Mouse (Mus musculus) ovary, postnatal 36 days (tissue): Measurements from ENCODE around the gene Rab1b.
A peak's percentile ranks its signal among the peaks of the same experiment; 100 is the strongest.
"Not testable (repeated sequence)": the region's sequence is repeated elsewhere in the genome, so short reads cannot be mapped to it uniquely, and the experiment has no call there.

ENCODE experiments used
- DNase-seq: peaks from one replicate; pipeline ENCODE4 v3.0.0; 2022; ENCODE audit warnings: low spot score, mixed read lengths

Rab1b gene

DNA sequence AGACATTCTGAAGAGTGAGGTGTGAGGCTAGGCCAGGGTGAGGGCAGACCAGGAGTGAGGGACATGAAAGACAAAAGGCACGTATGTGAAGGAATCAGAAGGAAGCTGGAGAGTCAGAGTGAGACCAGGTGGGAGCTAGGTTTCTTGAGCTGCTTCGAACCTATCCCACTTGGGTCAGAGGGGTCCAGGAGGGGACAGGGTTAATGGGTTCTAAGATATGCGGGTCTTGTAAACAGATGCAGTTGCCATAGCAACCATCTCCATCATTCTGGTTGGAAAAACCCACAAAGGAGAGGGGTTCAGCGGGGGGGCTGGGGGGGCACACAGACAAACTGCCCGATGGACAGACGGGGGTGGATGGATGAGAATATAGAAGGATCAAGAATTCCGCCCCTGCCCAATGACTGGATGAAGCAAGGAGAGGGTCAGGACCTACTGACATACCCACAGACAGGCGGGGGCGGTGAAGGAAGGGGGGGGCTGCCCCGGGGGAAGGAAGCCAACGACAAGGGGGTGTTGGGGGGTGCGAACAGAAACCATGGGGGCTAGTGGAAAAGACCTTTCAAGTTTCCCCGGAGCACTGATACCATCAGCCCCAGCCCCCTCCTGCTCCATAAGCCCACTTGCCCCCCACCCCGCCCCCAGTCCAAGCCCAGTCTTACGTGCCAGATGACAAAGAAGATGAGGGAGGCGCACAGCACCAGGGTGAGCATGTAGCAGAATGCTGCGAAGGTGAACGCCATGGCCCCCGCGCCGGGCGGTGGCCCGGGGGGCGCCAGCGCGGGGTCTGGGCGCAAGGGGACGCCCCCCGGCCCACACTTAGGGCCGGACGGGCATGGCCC lies 9.1 kb downstream of the Rab1b start:
- DNase-seq, result no peak

DNA sequence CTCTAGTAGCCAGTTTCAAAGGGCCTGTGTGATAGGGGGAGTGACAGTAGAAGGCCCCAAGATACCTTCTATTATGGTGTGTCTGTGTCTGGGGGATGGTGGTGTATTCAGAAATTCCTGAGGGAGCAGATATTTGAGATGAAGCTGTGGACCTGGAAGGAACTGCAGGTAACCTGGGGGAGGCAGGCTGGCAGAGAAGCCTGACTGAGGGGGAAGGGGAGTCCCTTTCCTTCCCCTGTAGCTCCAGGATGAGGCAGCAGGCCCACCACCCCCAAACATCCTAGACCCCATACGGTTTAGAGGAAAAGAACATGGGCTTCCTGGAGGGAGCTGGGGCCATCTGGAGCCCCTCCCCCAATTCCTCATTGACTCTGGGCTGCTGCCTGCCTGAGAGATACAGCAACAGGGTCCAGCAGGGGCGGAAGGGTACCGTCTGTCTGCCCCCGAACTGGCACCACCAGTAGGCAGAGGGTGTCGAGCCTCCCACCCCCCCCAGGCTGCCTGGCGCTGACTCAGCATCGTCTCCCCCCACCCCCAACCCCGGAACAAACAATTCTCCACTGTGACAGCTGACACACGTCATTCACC lies 10.9 kb downstream of the Rab1b start:
- no peak for DNase-seq

GRCm38 (mm10) chr19:5094746-5095417 lies 12.0 kb downstream of the Rab1b start:
- no peak for DNase-seq

DNA sequence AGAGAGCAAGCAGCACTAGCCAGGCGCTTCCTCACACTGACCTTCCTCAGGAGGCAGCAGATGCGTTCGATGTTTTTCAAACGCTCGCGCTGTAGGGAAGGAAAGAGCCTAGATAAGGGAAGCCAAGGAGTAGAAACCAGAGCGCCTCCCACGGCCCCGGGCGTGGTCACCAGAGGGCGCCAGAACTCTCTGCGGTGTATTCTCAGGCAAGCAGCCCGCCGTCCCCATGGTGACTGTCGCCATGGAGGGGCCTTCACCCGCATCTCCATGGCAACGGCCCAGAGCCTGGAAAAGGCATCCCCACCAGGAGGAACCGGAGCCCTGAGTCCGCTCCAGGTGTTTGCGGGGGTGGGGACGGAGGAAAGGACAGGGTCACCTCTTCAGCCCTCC lies 12.6 kb downstream of the Rab1b start:
- peak; percentile 96 for DNase-seq

DNA sequence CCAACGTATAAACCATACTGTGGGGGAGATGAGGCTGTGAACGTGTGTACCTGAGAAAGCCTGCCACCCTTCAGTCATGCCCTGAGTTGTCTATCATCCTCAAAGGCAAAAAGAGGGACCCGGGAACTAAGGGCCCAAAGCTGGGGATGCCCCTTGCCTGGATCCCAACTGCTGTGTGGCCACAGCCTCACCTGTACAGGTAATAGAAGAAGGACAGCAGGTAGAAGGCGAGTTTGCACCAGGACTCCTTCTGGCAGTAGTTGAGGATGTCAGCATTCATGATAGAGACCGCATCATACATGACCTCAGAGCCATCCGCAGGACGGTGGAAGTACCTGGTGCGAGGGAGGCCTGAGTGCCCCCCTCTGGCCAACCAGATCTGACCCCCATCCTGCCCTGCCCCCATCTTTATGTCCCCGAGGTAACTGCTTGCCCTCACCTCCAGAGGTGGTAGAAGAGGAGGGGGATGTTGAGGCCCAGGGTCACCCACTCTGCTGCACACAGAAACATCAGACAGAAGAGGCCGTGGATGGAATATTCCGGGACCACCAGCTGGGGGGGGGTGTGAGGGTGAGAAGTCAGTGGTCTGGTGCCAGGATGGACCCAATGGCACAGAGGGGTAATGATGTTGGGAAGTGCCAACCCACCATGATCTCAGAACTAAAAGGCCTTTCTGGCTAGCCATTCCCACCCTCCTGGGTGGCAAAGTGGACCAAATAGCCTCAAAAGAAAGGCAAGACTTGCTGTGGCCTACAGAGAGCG lies 13.2 kb downstream of the Rab1b start:
- DNase-seq, result no peak

DNA sequence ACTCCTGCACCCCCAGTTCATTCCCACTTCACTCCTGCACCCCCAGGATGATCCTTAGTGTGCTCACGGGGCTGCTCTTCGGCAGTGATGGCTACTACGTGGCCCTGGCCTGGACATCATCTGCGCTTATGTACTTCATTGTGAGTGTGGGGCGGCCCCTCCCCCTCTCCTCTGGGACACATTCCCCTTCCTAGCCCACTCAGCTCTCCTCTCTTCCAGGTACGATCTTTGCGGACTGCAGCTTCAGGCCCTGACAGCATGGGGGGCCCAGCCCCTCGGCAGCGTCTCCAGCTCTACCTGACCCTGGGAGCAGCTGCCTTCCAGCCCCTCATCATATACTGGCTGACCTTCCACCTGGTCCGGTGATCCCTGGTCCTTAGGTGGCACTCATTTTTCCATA lies 14.8 kb downstream of the Rab1b start:
- DNase-seq, result no peak

DNA sequence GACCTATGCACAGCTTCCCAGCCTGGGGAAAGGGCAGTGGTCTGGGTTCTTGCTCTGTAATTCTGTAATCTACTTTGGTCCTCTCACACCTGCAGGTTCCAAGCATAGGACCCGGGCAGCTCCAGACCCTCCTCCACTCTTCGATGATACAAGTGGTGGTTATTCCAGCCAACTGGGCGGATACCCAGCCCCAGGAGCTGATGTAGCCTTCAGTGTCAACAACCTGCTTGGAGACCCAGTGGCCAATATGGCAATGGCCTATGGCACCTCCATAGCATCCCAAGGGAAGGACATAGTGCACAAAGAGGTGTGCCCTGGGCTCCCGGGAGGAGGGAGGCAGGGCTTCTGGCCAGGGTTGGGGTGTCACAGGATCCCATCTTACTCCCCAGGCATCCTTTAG lies 17.5 kb downstream of the Rab1b start:
- DNase-seq, result no peak

- peak; percentile 93 for DNase-seq
These were observed 18.8 kb downstream of the Rab1b start, which contains the start of gene Yif1a for GRCm38 (mm10) chr19:5087884-5088728. Gene Yif1a (plus strand): TSS chr19:5088538.

- not testable (repeated sequence) for DNase-seq
These were observed 20.3 kb downstream of the Rab1b start for GRCm38 (mm10) chr19:5086533-5086932.

- peak; percentile 70 for DNase-seq
These were observed 21.6 kb downstream of the Rab1b start, which contains the start of gene Tmem151a for GRCm38 (mm10) chr19:5085145-5085863. Gene Tmem151a (minus strand): TSS chr19:5085531.

- no peak for DNase-seq
These were observed 22.1 kb downstream of the Rab1b start for GRCm38 (mm10) chr19:5084834-5085144.

DNA sequence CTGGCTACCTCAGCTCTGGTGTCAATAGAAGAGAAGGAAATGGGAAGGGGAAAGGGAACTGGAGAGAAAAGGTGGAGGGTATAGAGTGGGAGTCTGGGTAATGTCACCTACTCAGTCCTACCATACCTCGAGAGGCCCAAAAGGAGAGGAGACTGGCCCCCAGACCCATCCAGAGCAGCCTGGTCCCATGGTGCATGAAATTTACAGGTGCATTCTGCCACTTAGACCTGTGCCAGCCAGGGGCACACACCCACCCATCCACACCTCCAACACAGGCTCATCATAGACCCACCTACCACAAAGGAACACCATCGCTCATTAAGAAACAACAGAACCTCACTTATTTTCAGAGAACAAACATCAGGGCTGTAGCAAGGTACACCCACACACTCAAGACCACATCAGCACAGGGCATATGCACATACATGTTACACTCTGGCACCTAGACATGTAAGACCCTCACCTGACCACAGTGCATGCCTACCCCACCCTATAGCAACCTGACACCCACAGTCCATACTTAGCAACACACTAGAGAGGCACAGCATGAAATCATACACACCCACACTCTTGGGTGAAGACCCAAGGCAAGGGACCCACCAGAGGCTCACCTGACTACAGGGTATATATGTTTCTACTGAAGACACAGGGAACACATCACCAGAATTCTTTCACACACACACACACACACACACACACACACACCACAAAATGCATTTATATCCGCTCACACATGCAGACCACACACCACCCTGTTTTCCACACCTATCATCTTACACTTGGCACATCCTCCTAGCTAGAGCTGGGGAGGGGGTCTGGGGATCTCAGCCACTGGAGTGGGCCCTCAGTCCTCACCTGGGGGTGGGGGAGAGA lies 22.7 kb downstream of the Rab1b start:
- DNase-seq, result no peak

DNA sequence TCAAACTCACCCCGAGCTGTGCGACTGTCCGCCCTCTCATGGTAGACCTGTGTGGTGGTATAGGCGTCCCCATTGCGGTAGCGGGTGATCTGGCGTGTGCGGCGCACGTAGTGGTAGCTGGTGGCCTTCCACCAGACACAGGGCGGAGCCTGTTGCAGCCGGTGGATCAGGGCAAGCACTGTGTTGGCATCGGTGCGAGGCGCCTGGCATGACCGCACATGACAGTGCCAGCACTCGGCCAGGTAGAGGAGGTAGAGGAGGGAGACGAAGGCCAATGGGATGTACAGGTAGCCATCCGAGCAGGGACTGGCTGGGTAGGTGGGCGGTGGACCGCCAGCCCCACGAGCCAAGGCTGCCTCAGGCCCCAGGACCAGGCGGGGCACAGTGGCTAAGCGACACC lies 24.3 kb downstream of the Rab1b start:
- no peak for DNase-seq

DNA sequence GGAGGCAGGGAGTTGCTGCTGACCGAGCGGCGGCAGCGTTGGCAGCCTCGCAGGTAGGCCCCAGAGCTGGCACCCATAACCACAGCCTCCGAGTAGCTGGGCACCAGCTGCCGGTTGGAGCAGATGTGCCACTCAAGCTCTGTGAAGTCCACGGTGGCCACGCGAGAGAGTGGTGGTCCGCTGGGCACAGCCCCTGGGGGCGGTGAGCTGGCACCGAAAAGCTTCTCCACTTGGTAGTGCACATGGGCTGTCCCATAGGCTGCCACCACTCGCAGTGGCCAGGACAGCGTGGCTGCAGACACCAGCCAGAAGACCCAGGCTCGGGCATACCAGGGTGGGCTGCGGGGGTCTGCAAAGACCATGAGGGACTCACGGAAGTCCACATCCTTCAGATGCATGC lies 24.9 kb downstream of the Rab1b start:
- no peak for DNase-seq

- DNase-seq, result no peak
These were observed 27.6 kb downstream of the Rab1b start for GRCm38 (mm10) chr19:5079279-5079678.

- no peak for DNase-seq
These were observed 33.4 kb downstream of the Rab1b start for GRCm38 (mm10) chr19:5073518-5073917.

DNA sequence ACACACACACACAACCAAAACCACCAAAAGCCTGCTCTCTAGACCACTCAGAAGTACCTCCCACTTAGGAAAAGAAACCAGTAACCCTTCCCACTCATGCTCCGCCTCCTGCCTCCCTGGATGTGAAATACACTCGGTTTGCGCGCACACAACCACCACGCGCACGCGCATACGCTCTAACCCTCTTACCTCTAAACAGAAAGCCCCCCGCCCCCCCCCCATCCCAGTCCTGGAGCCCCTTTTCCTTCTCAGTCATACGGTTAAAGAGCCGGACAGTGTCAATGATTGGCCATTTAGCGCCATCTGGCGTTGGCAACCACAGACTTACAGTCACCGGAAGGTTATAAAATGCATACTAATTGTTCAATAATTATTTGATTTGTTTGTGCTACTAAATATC lies 33.8 kb downstream of the Rab1b start:
- no peak for DNase-seq

- DNase-seq, result no peak
These were observed 34.4 kb downstream of the Rab1b start for GRCm38 (mm10) chr19:5072389-5073019.
